Mouse (Mus musculus) A20 (cell line): ENCODE measurements at regions not wholly inside any gene's neighbourhood (a gene's known extent, or its start where the extent isn't known, plus 50 kb on each side); places are given as distances from the start of the nearest gene placed in this dataset.

Source experiments
- DNase-seq: peaks from one replicate; pipeline ENCODE4 v3.0.0-alpha.2; 2011; ENCODE audit warnings: low read depth, low spot score

GRCm38 (mm10) chr15:17569205-17569604, 840.6 kb downstream of the Cdh9 start:
- no peak for DNase-seq

DNA sequence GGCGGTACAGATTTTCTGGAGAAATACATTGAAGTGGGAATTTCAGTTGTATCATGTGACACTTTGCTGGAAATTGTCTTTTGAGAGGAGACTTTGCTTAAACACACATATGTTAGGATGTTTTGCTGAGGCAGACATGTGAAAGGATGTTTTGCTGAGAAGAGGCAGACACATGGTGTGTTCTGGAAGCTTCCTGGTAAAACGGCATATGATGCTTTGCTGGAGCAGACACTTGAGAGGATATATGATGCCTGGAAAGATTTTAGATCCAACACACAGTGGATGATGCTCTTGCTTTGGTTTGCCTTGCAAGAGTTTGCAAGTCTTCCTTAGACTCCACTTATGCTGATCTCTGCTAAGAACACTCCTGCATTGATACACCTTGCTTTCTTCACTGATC, 860.1 kb downstream of the Cdh9 start:
- no peak for DNase-seq

DNA sequence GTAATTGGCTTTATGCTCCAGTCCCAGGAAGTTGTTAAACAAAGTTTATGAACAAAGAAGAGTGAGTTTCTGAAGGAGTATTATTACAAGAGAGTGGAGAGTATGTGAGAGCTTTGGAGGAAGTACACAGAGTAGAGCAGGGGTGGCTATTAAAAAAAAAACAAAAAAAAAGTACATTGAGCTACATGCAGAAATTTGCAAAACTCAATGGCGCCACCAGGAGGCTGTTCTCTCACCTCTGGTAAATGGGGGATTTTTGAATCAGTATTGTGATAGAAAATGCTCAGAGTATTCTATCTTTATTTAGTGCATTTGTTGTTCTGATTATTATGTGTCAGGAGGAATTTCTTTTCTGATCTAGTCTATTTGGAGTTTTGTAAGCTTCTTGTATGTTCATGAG, 875.8 kb downstream of the Cdh9 start:
- peak; percentile 72 for DNase-seq

- no peak for DNase-seq
Measured at GRCm38 (mm10) chr15:17614945-17615344, 886.4 kb downstream of the Cdh9 start.

- DNase-seq: no peak
Measured at GRCm38 (mm10) chr15:17641218-17641617, 912.7 kb downstream of the Cdh9 start.
